Mouse (Mus musculus) cerebellum, adult 11-12 months (tissue): ENCODE data around the gene Arl4a.

Source experiments
- DNase-seq: peaks from one replicate; pipeline ENCODE4 v3.0.0; 2022

The Arl4a gene

GRCm38 (mm10) chr12:40004766-40005165 lies 33.1 kb downstream of the Arl4a start:
- DNase-seq: no peak

- no peak for DNase-seq
These were observed 39.0 kb downstream of the Arl4a start for GRCm38 (mm10) chr12:39998853-39999195.

- DNase-seq: no peak
These were observed 39.6 kb downstream of the Arl4a start for GRCm38 (mm10) chr12:39998070-39998852.

DNA sequence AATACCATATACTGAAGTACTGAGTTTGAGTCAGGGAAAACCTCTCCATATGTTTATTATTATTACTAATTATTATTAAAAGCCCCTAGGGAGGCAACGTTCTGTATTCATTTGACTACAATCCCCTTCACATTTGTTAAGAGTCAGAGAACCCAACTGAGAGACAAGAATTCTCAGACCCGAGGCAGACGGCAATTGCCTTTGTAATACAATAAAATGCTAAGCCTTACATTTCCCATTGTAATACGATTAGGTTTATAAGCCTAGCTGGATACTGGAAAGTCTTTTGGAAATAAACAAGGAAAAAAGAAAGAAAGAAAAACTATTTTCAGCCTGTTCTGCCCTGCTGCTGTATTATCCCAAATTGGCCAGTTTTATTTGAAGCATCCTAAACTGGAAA lies 40.2 kb downstream of the Arl4a start:
- no peak for DNase-seq

- no peak for DNase-seq
These were observed 41.8 kb downstream of the Arl4a start for GRCm38 (mm10) chr12:39996015-39996414.

DNA sequence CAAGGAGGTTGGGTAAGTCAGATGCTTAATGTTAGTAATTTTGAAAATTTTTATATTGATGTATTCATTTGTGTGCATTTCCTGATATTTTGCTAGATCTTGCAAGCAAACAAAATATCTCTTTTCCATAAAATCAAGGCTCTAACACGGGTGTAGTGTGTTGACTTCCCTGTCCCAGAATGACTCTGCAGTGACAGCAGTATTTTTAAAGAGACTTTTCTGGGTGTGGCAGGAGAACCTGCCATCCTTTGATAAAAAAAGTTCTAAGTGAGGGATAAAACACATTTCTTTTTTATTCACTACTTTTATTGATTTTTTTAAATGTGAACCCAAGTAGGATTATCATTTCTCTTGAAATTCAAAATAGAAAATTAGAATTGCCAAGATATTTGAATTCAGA lies 42.2 kb downstream of the Arl4a start:
- DNase-seq: no peak

- no peak for DNase-seq
These were observed 45.0 kb downstream of the Arl4a start for GRCm38 (mm10) chr12:39992767-39993302.

DNA sequence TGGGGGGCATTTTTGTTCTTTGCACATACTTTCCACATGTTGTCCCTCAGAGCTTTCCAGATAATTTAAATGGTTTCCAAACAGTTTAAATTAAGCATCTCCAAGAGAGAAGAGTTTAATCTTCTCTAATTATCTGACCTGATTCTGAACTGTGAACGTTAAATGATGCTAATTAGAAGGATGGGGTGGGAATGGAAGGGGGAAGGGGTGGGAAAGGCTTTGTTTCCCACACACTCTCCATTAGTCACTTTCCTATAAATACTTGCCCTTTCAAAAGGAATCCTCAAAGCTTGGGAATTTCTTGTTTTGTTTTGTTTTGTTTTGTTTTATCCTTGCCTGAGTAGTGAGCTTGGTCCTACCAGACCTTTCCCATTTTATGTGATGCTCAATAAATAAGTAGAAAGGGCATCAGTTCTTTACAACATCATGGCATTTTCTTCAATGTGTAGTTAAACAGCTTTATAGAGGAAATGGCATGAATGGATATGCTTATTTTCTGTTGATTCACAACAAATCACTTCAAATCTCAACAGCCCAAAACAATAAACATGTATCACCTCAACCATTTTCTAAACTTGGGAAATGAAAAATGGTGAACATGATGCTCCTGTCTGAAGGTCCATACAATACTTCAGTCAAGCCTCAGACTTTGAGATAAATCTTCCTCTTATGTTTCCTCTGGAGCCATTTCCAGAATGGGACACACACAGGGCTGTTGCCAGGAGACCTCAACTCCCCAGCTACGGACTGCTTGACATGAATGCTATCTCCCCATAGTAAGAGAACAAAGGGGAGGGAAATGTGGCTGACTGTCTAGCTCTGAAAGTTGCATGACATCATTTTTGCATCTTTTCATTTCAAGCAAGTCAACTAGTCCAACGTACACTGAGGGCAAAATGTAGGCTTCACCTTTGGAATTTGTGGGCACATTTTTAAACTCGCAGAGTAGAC lies 46.7 kb downstream of the Arl4a start:
- no peak for DNase-seq

DNA sequence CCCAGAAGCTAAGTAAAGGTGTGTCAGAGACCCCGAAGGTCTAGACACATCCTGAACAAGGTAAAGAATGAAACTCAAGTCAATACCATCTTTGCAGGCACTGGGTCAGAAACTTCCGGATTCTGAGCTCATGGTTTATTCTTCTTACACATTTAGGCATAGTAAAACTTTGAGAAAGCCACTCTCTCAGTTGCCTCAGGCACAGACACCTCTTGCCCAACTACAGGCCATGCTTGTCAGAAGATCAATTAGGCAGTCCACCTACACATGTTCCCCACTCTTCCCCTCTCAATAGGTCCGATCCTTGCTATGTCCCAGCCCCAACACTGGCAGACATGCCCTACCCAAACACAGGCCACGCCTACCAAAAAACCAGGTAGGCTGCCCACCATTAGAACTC lies 48.7 kb downstream of the Arl4a start:
- no peak for DNase-seq

DNA sequence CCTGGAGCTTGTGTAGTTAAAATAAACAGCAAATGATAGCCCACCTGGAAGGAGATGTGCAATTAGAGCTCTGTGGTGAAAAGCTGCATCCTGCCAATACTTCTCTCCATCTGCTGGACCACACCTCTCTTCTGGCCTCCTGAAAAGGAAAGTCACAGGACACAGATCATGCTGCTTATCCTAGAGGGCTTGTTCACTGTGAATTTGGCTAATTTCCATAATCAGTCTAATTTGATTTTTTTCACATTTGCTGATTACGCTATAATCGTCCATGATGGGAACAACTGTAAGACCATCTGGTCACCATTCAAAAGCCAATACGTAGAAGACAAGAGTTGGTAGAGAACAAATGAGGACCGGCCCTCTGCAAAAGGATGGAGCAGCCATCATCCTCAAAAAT lies 50.6 kb downstream of the Arl4a start:
- DNase-seq: no peak

GRCm38 (mm10) chr12:39985639-39986038 lies 52.2 kb downstream of the Arl4a start:
- no peak for DNase-seq

GRCm38 (mm10) chr12:39979792-39980191 lies 58.0 kb downstream of the Arl4a start:
- no peak for DNase-seq

GRCm38 (mm10) chr12:39979066-39979465 lies 58.8 kb downstream of the Arl4a start:
- DNase-seq: no peak

DNA sequence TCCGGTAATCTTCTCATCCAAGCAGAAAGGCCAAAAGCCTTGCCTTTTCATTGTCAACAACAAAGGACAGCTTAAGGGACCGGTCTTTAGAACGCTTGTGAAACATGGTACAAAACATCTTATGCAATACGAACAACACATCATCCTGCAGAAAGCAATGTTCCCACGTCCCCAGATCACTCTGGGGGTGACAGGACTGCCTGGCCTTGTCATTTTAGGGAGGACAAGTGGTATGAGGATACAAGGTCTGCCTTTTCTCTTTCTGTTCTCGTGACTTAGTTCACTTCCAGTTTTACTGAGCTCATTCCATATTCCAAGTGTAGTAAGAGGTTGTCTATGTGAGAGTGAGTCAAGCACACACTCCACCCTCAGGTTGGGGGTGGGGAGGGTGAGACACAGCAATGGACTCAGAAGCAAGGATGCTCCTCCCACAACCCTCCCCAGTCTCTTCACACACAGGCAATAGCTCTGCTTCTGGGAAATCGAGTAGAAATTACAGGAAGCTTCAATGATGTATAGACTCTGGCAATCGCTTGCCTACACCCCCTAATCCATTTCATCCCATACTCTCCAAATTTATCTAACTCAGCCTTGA lies 59.7 kb downstream of the Arl4a start:
- DNase-seq: no peak

GRCm38 (mm10) chr12:39976426-39976825 lies 61.4 kb downstream of the Arl4a start:
- no peak for DNase-seq

DNA sequence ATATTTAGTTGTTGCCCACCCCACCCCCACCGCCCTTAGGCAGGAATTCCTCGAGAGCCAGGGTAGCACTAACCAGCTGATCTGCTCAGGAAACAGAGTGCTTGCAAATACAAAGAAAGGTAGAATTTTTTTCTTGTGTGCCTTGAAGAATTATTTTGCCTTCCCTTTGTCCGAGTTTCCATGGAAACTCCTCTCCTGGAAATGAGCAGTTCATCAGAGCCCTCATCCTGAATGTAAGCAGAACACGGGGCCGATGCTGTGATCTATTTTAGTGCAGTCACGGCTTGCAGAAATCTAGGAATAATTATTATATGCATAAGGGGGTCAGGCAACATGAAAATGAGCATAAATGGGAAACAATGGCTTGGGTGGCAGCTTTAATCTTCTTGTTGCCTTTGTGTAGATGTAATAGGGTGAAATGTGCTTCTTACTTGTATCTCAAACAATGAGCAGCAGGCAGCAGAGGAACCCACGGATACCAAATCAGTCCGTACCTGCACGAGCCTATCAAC lies 61.9 kb downstream of the Arl4a start:
- DNase-seq: no peak

- no peak for DNase-seq
These were observed 62.7 kb downstream of the Arl4a start for GRCm38 (mm10) chr12:39974977-39975583.

- no peak for DNase-seq
These were observed 63.6 kb downstream of the Arl4a start for GRCm38 (mm10) chr12:39974273-39974672.

DNA sequence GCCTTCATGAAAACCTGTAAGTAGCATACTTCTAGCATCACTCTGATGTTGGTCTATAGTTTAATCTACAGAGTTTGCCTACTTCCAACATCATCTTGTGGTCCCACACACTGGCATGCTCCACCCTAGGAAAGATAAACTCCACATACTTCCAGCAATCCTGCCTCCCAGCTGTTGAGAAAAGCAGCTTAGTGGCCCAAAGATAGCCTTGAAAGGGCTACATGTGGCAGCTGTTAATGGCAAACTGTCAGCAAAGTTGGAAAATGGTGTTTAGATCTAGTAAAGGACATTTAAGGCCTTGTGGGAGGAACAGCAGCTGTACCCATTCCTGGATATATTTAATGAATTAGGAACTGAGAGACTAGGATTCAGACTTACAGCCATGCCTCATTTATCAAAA lies 68.3 kb downstream of the Arl4a start:
- DNase-seq: no peak

DNA sequence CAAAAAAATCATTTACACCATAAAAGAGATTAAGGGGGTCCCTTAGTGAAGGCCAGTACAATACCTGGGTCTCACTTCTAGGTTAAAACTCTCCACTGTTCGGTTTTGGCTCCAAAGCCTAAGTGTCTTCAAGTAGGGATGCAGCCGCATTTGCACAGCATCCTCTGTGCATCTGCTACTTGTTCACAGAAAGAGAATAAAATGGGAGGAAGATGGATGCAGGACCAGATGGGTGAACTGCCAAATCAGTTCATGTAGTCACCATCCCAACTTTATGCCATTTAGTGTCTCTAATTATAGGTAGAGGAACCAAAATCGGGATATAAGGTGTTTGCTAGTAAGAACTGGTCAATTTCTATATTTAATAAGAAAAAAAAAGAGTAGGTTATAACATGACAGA lies 69.7 kb downstream of the Arl4a start:
- no peak for DNase-seq

DNA sequence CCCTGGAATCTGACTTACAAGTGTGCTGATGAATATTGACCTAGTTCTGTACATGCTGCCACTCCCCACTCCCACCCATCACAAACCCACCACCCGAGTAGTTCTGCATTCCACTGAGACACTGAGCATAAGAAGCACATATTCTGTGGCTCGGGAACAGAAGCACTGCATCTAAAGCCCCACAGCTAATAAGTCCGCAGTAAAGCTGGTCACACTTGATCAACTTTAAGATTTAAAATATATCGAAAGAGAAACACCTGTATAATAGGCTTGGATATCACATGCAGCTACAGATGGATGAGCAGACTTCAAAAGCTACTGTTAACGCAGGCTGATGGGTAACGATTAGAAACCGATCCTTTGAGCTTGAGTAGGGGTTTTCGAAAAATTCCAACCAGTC lies 78.7 kb downstream of the Arl4a start:
- DNase-seq: no peak

GRCm38 (mm10) chr12:39957931-39958671 lies 79.7 kb downstream of the Arl4a start:
- no peak for DNase-seq
